Mouse (Mus musculus): Measurements from ENCODE around the gene Mob3b.

DNA sequence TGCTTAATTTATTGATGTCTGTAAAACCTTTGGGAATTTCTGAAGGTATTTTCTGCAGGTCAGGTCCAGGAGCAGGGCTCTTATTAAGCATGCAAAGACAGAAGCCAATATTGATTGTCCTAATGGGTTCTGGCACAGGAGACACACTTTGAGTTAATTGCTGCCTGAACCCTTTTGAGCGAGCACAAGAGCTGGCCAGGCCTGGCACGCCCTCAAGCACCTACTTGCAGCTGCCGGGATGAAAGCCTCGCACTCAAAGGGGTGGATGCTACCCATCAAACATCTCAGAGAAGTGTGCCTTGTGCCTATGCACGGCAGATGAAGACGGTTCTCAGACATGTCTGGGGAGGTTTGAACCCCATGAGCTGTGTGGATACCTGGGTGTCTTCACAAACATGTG is 151.2 kb downstream of the Mob3b start:
- no peak for TF ChIP-seq POLR2A (IDR thresholded peaks at IDR 0.05; ENCODE audit: low read depth, low read length)
- TF ChIP-seq CTCF (IDR thresholded peaks at IDR 0.05; ENCODE audit: extremely low read depth, insufficient read depth, insufficient read length, insufficient replicate concordance): no peak

Data from spleen, adult 2 months (tissue).